Mouse (Mus musculus): Measurements from ENCODE around the gene Xlr3c. TPM values are rescaled to one million over a fixed set of nuclear protein-coding genes. Genes with fewer than 3 reads are reported as not detected.
"Not testable (repeated sequence)": the region's sequence is repeated elsewhere in the genome, so short reads cannot be mapped to it uniquely, and the experiment has no call there.

Gene Xlr3c
- 1.4 and 8.9 TPM in 2 replicates for total RNA-seq (2012; rRNA removed)

GRCm38 (mm10) chrX:73265270-73265669 is at the start of gene Xlr3c:
TSS of gene Xlr3c (minus strand) at chrX:73265390.
- in situ Hi-C loops (cut with MboI; ENCODE audit: low sequenced_read_pairs in 2 of 2, unreplicated experiment in 2 of 2); DNase-seq (ENCODE audit: low read depth, low spot score); H3K27ac ChIP-seq (ENCODE audit: insufficient read depth, low read depth, low read length, poor library complexity, severe bottlenecking); H3K9me3 ChIP-seq (ENCODE audit: control insufficient read depth, insufficient read depth, low read depth, low read length); H3K4me3 ChIP-seq (ENCODE audit: insufficient read depth in 1 of 2, low read depth in 1 of 2, low read length in 2 of 2, poor library complexity in 1 of 2, severe bottlenecking in 1 of 2); H3K9ac ChIP-seq (ENCODE audit: insufficient read depth, low read depth, low read length, poor library complexity, severe bottlenecking); H3K36me3 ChIP-seq (ENCODE audit: control insufficient read depth, insufficient read depth, low read length, poor library complexity, severe bottlenecking); H3K4me1 ChIP-seq (ENCODE audit: control insufficient read depth in 2 of 2, insufficient read depth in 2 of 2, low read length in 2 of 2, poor library complexity in 1 of 2): not testable (repeated sequence)

- Histone ChIP-seq H3K36me3 (ENCODE audit: control insufficient read depth, insufficient read depth, low read length, poor library complexity, severe bottlenecking) (no peaks in the 10 kb centered on the region), H3K9ac (ENCODE audit: insufficient read depth, low read depth, low read length, poor library complexity, severe bottlenecking) (no peak overlapping the region), H3K4me3 (ENCODE audit: insufficient read depth in 1 of 2, low read depth in 1 of 2, low read length in 2 of 2, poor library complexity in 1 of 2, severe bottlenecking in 1 of 2) (no peak overlapping the region), H3K27ac (ENCODE audit: insufficient read depth, low read depth, low read length, poor library complexity, severe bottlenecking) (no peak overlapping the region), H3K4me1 (ENCODE audit: control insufficient read depth in 2 of 2, insufficient read depth in 2 of 2, low read length in 2 of 2, poor library complexity in 1 of 2) (no peaks in the 10 kb centered on the region), H3K9me3 (ENCODE audit: control insufficient read depth, insufficient read depth, low read depth, low read length) (no peaks in the 10 kb centered on the region)
- in situ Hi-C loops (cut with MboI; ENCODE audit: low sequenced_read_pairs in 2 of 2, unreplicated experiment in 2 of 2): no loop called here
- peak; percentile 11 for DNase-seq (ENCODE audit: low read depth, low spot score)
- TF ChIP-seq MAFK (IDR thresholded peaks at IDR 0.05; ENCODE audit: insufficient read depth, low read depth, low read length) (no peak), CHD2 (IDR thresholded peaks at IDR 0.05; ENCODE audit: low read depth, low read length) (no peak), ZNF384 (IDR thresholded peaks at IDR 0.05; ENCODE audit: low read depth, low read length) (no peak), ZC3H11A (IDR thresholded peaks at IDR 0.05; ENCODE audit: borderline replicate concordance, low read depth, low read length) (no peak), HCFC1 (IDR thresholded peaks at IDR 0.05; ENCODE audit: borderline replicate concordance, insufficient read depth, low read length) (no peak)
Observed at GRCm38 (mm10) chrX:73312522-73312921, 47.3 kb upstream of the Xlr3c start.

GRCm38 (mm10) chrX:73295745-73296144 is 30.6 kb upstream of the Xlr3c start:
- H3K9me3 ChIP-seq (ENCODE audit: control insufficient read depth, insufficient read depth, low read depth, low read length); H3K36me3 ChIP-seq (ENCODE audit: control insufficient read depth, insufficient read depth, low read length, poor library complexity, severe bottlenecking); H3K9ac ChIP-seq (ENCODE audit: insufficient read depth, low read depth, low read length, poor library complexity, severe bottlenecking); H3K4me3 ChIP-seq (ENCODE audit: insufficient read depth in 1 of 2, low read depth in 1 of 2, low read length in 2 of 2, poor library complexity in 1 of 2, severe bottlenecking in 1 of 2); DNase-seq (ENCODE audit: low read depth, low spot score); in situ Hi-C loops (cut with MboI; ENCODE audit: low sequenced_read_pairs in 2 of 2, unreplicated experiment in 2 of 2); H3K27ac ChIP-seq (ENCODE audit: insufficient read depth, low read depth, low read length, poor library complexity, severe bottlenecking); H3K4me1 ChIP-seq (ENCODE audit: control insufficient read depth in 2 of 2, insufficient read depth in 2 of 2, low read length in 2 of 2, poor library complexity in 1 of 2): not testable (repeated sequence)

- H3K4me1 ChIP-seq (ENCODE audit: control insufficient read depth in 2 of 2, insufficient read depth in 2 of 2, low read length in 2 of 2, poor library complexity in 1 of 2); H3K4me3 ChIP-seq (ENCODE audit: insufficient read depth in 1 of 2, low read depth in 1 of 2, low read length in 2 of 2, poor library complexity in 1 of 2, severe bottlenecking in 1 of 2); H3K9ac ChIP-seq (ENCODE audit: insufficient read depth, low read depth, low read length, poor library complexity, severe bottlenecking); DNase-seq (ENCODE audit: low read depth, low spot score); H3K27ac ChIP-seq (ENCODE audit: insufficient read depth, low read depth, low read length, poor library complexity, severe bottlenecking); in situ Hi-C loops (cut with MboI; ENCODE audit: low sequenced_read_pairs in 2 of 2, unreplicated experiment in 2 of 2); H3K36me3 ChIP-seq (ENCODE audit: control insufficient read depth, insufficient read depth, low read length, poor library complexity, severe bottlenecking); H3K9me3 ChIP-seq (ENCODE audit: control insufficient read depth, insufficient read depth, low read depth, low read length): not testable (repeated sequence)
Observed at GRCm38 (mm10) chrX:73292876-73293275, 27.7 kb upstream of the Xlr3c start, which contains the start of the genes Xlr5a and Xlr5c. TSS of gene Xlr5a (minus strand) at chrX:73292976. TSS of gene Xlr5c (minus strand) at chrX:73292976.

- H3K9me3 ChIP-seq (ENCODE audit: control insufficient read depth, insufficient read depth, low read depth, low read length); DNase-seq (ENCODE audit: low read depth, low spot score); in situ Hi-C loops (cut with MboI; ENCODE audit: low sequenced_read_pairs in 2 of 2, unreplicated experiment in 2 of 2): not testable (repeated sequence)
Observed at GRCm38 (mm10) chrX:73262428-73262827, 2.8 kb downstream of the Xlr3c start.

GRCm38 (mm10) chrX:73242821-73243325 is 22.3 kb downstream of the Xlr3c start, which contains the start of gene Xlr4c:
TSS of gene Xlr4c (minus strand) at chrX:73243130.
- H3K4me1 ChIP-seq (ENCODE audit: control insufficient read depth in 2 of 2, insufficient read depth in 2 of 2, low read length in 2 of 2, poor library complexity in 1 of 2); H3K4me3 ChIP-seq (ENCODE audit: insufficient read depth in 1 of 2, low read depth in 1 of 2, low read length in 2 of 2, poor library complexity in 1 of 2, severe bottlenecking in 1 of 2); H3K9ac ChIP-seq (ENCODE audit: insufficient read depth, low read depth, low read length, poor library complexity, severe bottlenecking); DNase-seq (ENCODE audit: low read depth, low spot score); in situ Hi-C loops (cut with MboI; ENCODE audit: low sequenced_read_pairs in 2 of 2, unreplicated experiment in 2 of 2); H3K9me3 ChIP-seq (ENCODE audit: control insufficient read depth, insufficient read depth, low read depth, low read length); H3K27ac ChIP-seq (ENCODE audit: insufficient read depth, low read depth, low read length, poor library complexity, severe bottlenecking); H3K36me3 ChIP-seq (ENCODE audit: control insufficient read depth, insufficient read depth, low read length, poor library complexity, severe bottlenecking): not testable (repeated sequence)

More at GRCm38 (mm10) chrX:73262428-73262827, 2.8 kb downstream of the Xlr3c start:
- not testable (repeated sequence) for H3K27ac ChIP-seq (ENCODE audit: insufficient read depth, low read depth, low read length, poor library complexity, severe bottlenecking); H3K9ac ChIP-seq (ENCODE audit: insufficient read depth, low read depth, low read length, poor library complexity, severe bottlenecking); H3K4me3 ChIP-seq (ENCODE audit: insufficient read depth in 1 of 2, low read depth in 1 of 2, low read length in 2 of 2, poor library complexity in 1 of 2, severe bottlenecking in 1 of 2); H3K36me3 ChIP-seq (ENCODE audit: control insufficient read depth, insufficient read depth, low read length, poor library complexity, severe bottlenecking); H3K4me1 ChIP-seq (ENCODE audit: control insufficient read depth in 2 of 2, insufficient read depth in 2 of 2, low read length in 2 of 2, poor library complexity in 1 of 2)

Data from ES-E14 (cell line).